Mouse (Mus musculus) stomach, postnatal 0 days (tissue): ENCODE results near the gene A4gnt.

Experiments
- CTCF ChIP-seq: IDR thresholded peaks from 2 replicates; pipeline ENCODE4 v1.5.1; 2016; ENCODE audit warnings: antibody characterized with exemption, low read depth, mild to moderate bottlenecking, moderate library complexity
- EP300 ChIP-seq: optimal IDR thresholded peaks from 2 replicates; pipeline ENCODE3; 2016; ENCODE audit warnings: antibody characterized with exemption

DNA sequence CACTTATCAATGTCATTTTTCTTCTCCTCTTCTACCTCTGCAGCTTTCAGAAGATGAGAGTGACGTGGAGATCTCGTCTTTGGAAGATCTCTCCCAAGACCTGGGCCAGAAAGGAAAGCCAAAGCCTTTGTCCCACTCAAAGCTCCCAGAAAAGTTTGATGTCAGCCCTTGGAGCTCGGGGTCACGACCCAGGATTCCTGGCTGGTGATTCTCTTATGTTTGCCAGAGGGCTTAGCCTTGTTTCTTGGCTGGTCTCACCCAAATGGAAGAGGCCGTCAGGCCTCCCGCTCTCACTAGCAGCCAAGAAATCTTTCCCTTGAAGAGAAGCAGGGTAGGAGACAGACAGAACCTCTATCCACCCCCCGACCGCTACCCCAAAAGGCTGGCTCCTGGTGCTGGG is 55.3 kb downstream of the A4gnt start:
- TF ChIP-seq CTCF: no peak
- no peak for TF ChIP-seq EP300
